Mouse (Mus musculus): ENCODE measurements around the gene Asb15. TPM values are rescaled to one million over a fixed set of nuclear protein-coding genes. Genes with fewer than 3 reads are reported as not detected.

Asb15 gene
- not detected in 2 replicates for polyA plus RNA-seq (2014; fragmentation: Nextera tagmentation; extraction: Ambion mirVana)

DNA sequence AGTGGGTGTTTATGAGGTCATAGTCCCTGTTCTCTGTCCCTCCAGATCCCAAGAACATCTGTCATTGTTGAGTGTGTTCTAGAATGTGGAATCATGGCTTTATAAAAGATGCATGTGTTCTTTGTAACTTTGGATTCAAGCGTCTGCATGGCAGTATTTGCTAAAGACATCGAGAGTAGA lies at the start of gene Asb15:
Gene Asb15, plus strand, starts transcription at position 81 of the 180 bp plus-strand sequence.
- H3K27me3 ChIP-seq (replicated peaks; ENCODE audit: control insufficient read depth, insufficient read depth, low read length) = no peaks in the 10 kb centered on the region
- ATAC-seq (replicated peaks; ENCODE audit: low FRiP score, low TSS enrichment, low read depth) (no peak), DNase-seq (ENCODE audit: low spot score) (no peak)
- H3K4me1 ChIP-seq (replicated peaks; ENCODE audit: control insufficient read depth, insufficient read depth, low read length) = peaks cover 19% of the 10 kb centered on the region; the same call in 1 of the 2 replicates
- peak within 1 kb of the TSS; percentile 54; the same call in 1 of the 2 replicates for H3K27ac ChIP-seq (ENCODE audit: low read depth)
- H3K4me3 ChIP-seq (ENCODE audit: low read depth, low read length) = peak within 1 kb of the TSS; percentile 95
- H3K9me3 ChIP-seq (ENCODE audit: control insufficient read depth, low read length) = no peaks in the 10 kb centered on the region
- H3K36me3 ChIP-seq (ENCODE audit: control insufficient read depth, insufficient read depth, low read length) = peaks cover 13% of the 10 kb centered on the region; the same call in 1 of the 2 replicates
- peak within 1 kb of the TSS; percentile 61 for H3K4me2 ChIP-seq (ENCODE audit: low read length)
- 46% methylated on average over 2 of the region's 2 CpGs for WGBS
- peak within 1 kb of the TSS; percentile 71 for H3K9ac ChIP-seq (ENCODE audit: low read length)

DNA sequence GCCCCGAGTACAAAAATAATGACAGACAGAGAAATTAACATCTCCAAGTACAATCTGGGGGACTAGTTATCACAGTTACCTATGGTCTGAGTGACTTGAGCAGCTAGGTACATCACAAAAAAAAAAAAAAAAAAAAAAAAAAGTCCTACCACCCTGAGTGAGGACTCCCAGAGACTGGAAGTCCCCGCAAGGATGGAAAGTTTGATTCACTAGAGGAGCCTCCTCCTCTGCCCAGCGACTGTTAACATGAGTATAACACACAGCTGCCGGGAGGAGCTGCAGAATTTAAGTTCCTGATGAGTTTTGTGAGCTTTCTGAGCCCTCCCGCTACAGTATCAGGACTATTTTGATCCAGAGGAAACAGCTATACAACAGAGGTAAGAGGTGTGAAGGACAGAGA lies 41.4 kb upstream of the Asb15 start:
- Histone ChIP-seq H3K4me2 (ENCODE audit: low read length) (no peak overlapping the region), H3K27ac (ENCODE audit: low read depth) (no peak overlapping the region), H3K36me3 (ENCODE audit: control insufficient read depth, insufficient read depth, low read length) (no peaks in the 10 kb centered on the region), H3K4me3 (ENCODE audit: low read depth, low read length) (no peak overlapping the region), H3K27me3 (replicated peaks; ENCODE audit: control insufficient read depth, insufficient read depth, low read length) (no peaks in the 10 kb centered on the region), H3K9ac (ENCODE audit: low read length) (no peak overlapping the region), H3K9me3 (ENCODE audit: control insufficient read depth, low read length) (no peaks in the 10 kb centered on the region), H3K4me1 (replicated peaks; ENCODE audit: control insufficient read depth, insufficient read depth, low read length) (no peaks in the 10 kb centered on the region)
- ATAC-seq (replicated peaks; ENCODE audit: low FRiP score, low TSS enrichment, low read depth) = no peak
- no peak for DNase-seq (ENCODE audit: low spot score)
- WGBS = 82% methylated on average over 5 of the region's 5 CpGs

DNA sequence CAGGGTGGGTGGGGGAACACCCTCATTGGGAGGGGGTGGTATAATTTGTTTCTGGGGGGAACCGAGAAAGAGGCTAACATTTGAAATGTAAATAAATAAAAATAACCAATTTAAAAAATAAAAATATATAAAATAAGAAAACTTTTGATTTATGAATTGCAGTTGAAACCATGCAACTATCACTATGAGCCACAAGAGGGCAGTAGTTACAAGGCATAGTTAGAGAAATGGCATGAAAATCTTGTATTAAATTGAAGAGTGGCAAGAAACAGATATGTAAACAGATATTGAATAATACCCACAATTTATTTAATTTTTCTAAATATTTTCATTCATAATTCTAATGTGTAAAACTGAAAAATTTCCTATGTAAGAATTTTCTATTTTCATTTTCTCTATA lies 37.6 kb upstream of the Asb15 start:
- DNase-seq (ENCODE audit: low spot score) = no peak
- Histone ChIP-seq H3K27ac (ENCODE audit: low read depth) (no peak overlapping the region), H3K4me3 (ENCODE audit: low read depth, low read length) (no peak overlapping the region), H3K4me2 (ENCODE audit: low read length) (no peak overlapping the region), H3K9me3 (ENCODE audit: control insufficient read depth, low read length) (no peaks in the 10 kb centered on the region), H3K36me3 (ENCODE audit: control insufficient read depth, insufficient read depth, low read length) (no peaks in the 10 kb centered on the region), H3K4me1 (replicated peaks; ENCODE audit: control insufficient read depth, insufficient read depth, low read length) (no peaks in the 10 kb centered on the region), H3K27me3 (replicated peaks; ENCODE audit: control insufficient read depth, insufficient read depth, low read length) (no peaks in the 10 kb centered on the region), H3K9ac (ENCODE audit: low read length) (no peak overlapping the region)
- WGBS = 10% methylated on average over 1 of the region's 1 CpGs
- ATAC-seq (replicated peaks; ENCODE audit: low FRiP score, low TSS enrichment, low read depth) = no peak

DNA sequence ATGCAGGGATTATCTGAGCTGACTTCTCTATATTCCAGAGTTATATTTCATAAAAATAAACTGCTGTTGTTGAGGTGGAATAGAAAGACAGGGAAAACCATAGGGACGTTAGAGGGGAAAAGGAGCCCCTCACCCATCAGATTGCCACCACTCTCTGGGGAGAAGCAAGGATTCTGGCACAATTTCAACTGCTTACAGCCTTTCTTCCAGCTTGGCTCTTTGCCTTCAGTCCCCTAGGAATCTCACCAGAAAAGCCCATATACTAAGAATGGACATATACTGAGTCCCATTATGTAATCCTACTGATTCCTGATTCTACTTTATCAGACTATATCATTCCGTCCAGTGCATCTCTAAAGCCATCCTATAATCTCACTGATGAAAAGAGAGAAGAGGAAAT lies 23.8 kb upstream of the Asb15 start:
- H3K4me3 ChIP-seq (ENCODE audit: low read depth, low read length) = no peak overlapping the region
- no peaks in the 10 kb centered on the region for H3K27me3 ChIP-seq (replicated peaks; ENCODE audit: control insufficient read depth, insufficient read depth, low read length)
- no peaks in the 10 kb centered on the region for H3K4me1 ChIP-seq (replicated peaks; ENCODE audit: control insufficient read depth, insufficient read depth, low read length)
- WGBS = 74% methylated on average over 2 of the region's 2 CpGs
- ATAC-seq (replicated peaks; ENCODE audit: low FRiP score, low TSS enrichment, low read depth) (no peak), DNase-seq (ENCODE audit: low spot score) (no peak)
- H3K27ac ChIP-seq (ENCODE audit: low read depth) = no peak overlapping the region
- H3K4me2 ChIP-seq (ENCODE audit: low read length) = no peak overlapping the region
- no peak overlapping the region for H3K9ac ChIP-seq (ENCODE audit: low read length)
- no peaks in the 10 kb centered on the region for H3K9me3 ChIP-seq (ENCODE audit: control insufficient read depth, low read length)
- H3K36me3 ChIP-seq (ENCODE audit: control insufficient read depth, insufficient read depth, low read length) = no peaks in the 10 kb centered on the region

DNA sequence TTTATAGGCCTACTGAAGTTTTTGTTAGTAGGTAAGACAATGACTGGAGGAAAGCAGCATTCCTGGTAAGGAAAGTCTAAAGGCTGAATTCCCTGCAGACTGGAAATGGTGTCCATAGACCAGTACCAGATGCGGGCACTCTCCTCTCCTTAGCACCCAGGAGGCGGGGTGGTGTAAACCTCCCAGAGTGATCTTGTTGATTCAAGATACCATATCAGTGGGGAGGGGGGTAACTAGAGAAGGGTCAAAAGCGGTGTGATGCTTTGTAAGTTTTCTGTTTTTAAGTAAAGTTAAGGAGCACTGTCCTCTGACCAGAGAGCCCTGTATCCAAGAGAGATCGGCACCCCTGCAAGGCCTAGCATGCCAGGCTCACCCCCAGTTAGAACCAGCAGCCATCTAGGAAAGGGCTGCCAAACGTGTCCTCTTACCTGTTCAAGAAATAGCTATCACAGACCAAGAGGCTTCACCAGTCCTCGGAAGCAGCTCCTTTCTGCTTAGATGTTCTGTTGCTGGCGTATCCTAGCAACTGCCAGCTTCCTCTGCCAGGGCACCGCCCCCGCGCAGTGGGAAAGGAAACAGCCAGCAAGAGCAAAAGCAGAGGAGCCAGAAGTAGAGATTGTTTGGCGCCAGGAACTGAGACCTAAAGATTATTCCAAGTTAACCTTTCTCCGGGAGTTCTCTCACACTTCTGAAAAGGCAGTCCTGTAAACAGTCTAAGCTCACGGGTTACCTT lies 13.2 kb upstream of the Asb15 start, which contains the start of gene Iqub:
Gene Iqub, minus strand, starts transcription at position 516 of the 733 bp plus-strand sequence.
- peak; percentile 61 for DNase-seq (ENCODE audit: low spot score)
- Histone ChIP-seq H3K36me3 (ENCODE audit: control insufficient read depth, insufficient read depth, low read length) (peaks cover 17% of the 10 kb centered on the region), H3K9me3 (ENCODE audit: control insufficient read depth, low read length) (no peaks in the 10 kb centered on the region), H3K4me2 (ENCODE audit: low read length) (peak within 1 kb of the TSS; percentile 3), H3K27me3 (replicated peaks; ENCODE audit: control insufficient read depth, insufficient read depth, low read length) (no peaks in the 10 kb centered on the region), H3K27ac (ENCODE audit: low read depth) (no peak within 1 kb of the TSS), H3K4me3 (ENCODE audit: low read depth, low read length) (no peak within 1 kb of the TSS), H3K9ac (ENCODE audit: low read length) (no peak within 1 kb of the TSS), H3K4me1 (replicated peaks; ENCODE audit: control insufficient read depth, insufficient read depth, low read length) (no peaks in the 10 kb centered on the region)
- 24% methylated on average over 13 of the region's 13 CpGs for WGBS
- peak; percentile 64 for ATAC-seq (replicated peaks; ENCODE audit: low FRiP score, low TSS enrichment, low read depth)

DNA sequence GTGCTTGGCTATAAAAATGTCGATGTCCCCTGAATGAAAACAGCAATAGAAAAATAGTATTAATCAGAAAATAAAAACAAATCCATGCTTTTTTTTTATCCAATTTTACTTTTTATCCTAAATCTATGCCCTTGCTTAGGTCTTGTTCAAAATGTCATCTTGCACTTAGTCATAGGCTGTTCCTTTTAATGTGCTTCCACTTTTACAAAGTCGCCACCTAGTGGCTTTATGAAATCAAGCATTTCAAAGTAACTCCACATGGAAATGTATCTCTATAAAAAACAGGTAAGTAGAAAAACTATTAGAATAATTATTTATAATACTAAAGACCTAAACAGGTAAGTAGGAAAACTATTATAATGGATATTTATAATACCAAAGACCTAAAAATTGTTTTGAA lies 11.7 kb upstream of the Asb15 start:
- H3K4me2 ChIP-seq (ENCODE audit: low read length) = no peak overlapping the region
- H3K4me3 ChIP-seq (ENCODE audit: low read depth, low read length) = no peak overlapping the region
- ATAC-seq (replicated peaks; ENCODE audit: low FRiP score, low TSS enrichment, low read depth) (peak; percentile 68; the same call in 1 of the 2 replicates), DNase-seq (ENCODE audit: low spot score) (no peak)
- H3K27me3 ChIP-seq (replicated peaks; ENCODE audit: control insufficient read depth, insufficient read depth, low read length) = no peaks in the 10 kb centered on the region
- H3K27ac ChIP-seq (ENCODE audit: low read depth) = no peak overlapping the region
- H3K36me3 ChIP-seq (ENCODE audit: control insufficient read depth, insufficient read depth, low read length) = peaks cover 27% of the 10 kb centered on the region
- H3K9ac ChIP-seq (ENCODE audit: low read length) = no peak overlapping the region
- WGBS = 44% methylated on average over 2 of the region's 2 CpGs
- no peaks in the 10 kb centered on the region for H3K4me1 ChIP-seq (replicated peaks; ENCODE audit: control insufficient read depth, insufficient read depth, low read length)
- no peaks in the 10 kb centered on the region for H3K9me3 ChIP-seq (ENCODE audit: control insufficient read depth, low read length)

DNA sequence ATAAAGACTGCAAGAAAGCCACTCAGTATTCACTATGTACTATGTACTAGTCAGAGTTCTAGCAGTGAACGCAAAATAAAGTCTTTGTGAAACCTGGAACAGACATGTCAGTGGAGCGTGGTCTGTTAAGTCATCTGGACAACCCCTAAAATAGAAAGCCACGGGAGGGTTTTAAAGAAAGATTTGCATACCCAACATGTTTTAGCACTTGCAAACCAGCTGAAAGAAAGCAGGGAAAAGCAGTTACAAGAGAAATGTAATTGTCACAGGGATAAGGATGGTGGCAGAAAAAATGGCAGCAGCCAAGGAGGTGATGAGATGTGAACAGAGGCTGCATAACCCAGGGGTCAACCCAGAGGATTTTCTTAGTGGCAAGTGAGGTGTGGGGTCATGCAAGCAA lies 2.2 kb upstream of the Asb15 start:
- peaks cover 15% of the 10 kb centered on the region; the same call in 1 of the 2 replicates for H3K4me1 ChIP-seq (replicated peaks; ENCODE audit: control insufficient read depth, insufficient read depth, low read length)
- H3K4me3 ChIP-seq (ENCODE audit: low read depth, low read length) = no peak overlapping the region
- H3K9ac ChIP-seq (ENCODE audit: low read length) = no peak overlapping the region
- H3K27me3 ChIP-seq (replicated peaks; ENCODE audit: control insufficient read depth, insufficient read depth, low read length) = no peaks in the 10 kb centered on the region
- peaks cover 30% of the 10 kb centered on the region for H3K36me3 ChIP-seq (ENCODE audit: control insufficient read depth, insufficient read depth, low read length)
- no peaks in the 10 kb centered on the region for H3K9me3 ChIP-seq (ENCODE audit: control insufficient read depth, low read length)
- H3K4me2 ChIP-seq (ENCODE audit: low read length) = no peak overlapping the region
- ATAC-seq (replicated peaks; ENCODE audit: low FRiP score, low TSS enrichment, low read depth) = no peak
- no peak for DNase-seq (ENCODE audit: low spot score)
- H3K27ac ChIP-seq (ENCODE audit: low read depth) = no peak overlapping the region
- 94% methylated on average over 3 of the region's 3 CpGs for WGBS

DNA sequence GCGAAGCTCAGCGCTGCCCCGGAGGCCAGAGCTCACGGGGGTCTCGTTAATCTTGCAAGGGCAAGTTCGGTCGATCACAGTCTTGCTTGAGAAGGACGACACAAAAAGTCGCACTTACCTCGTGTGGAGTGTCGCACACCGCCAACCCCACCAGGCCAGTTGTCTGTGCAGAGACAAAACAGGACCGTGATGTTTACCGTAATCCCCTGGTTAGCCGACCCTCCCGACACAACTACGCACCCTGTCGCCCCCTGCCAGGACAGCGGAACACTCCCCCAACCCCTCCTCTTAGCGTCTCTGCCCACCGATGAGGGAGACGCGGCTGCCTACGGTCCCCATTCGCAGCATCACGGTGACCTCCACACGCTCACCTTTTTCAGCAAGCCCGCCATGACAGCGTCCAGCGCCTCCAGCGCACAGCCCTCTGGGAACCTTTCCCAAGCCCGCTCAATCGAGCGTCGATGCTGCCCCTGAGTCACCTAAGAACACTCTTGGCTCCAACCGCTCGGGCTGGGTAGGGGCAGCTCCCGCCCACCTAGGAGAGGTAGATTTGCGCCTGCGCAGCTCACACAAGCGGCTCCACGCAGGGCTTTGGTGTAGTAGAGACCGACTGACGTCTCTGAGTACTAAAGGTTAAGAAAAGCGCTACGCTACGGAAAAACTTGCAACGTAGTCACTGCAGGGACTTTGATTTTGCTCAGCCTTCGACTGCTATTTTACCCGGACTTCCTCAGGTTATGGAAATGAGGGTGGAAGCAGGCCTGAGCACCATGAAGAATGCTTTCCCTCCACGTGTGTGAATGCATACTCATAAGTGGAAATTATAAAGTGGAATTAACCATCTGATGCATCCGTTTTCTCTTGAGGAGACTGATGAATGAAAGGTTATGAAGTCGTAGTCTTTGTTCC lies 535 bp upstream of the Asb15 start, which contains the start of gene Ndufa5:
Gene Ndufa5, minus strand, starts transcription at position 859 of the 909 bp plus-strand sequence.
- Histone ChIP-seq H3K9ac (ENCODE audit: low read length) (peak within 1 kb of the TSS; percentile 71), H3K27ac (ENCODE audit: low read depth) (peak within 1 kb of the TSS; percentile 54; the same call in 1 of the 2 replicates), H3K4me2 (ENCODE audit: low read length) (peak within 1 kb of the TSS; percentile 61), H3K9me3 (ENCODE audit: control insufficient read depth, low read length) (no peaks in the 10 kb centered on the region), H3K4me1 (replicated peaks; ENCODE audit: control insufficient read depth, insufficient read depth, low read length) (peaks cover 19% of the 10 kb centered on the region; the same call in 1 of the 2 replicates), H3K4me3 (ENCODE audit: low read depth, low read length) (peak within 1 kb of the TSS; percentile 95), H3K36me3 (ENCODE audit: control insufficient read depth, insufficient read depth, low read length) (peaks cover 15% of the 10 kb centered on the region; the same call in 1 of the 2 replicates), H3K27me3 (replicated peaks; ENCODE audit: control insufficient read depth, insufficient read depth, low read length) (no peaks in the 10 kb centered on the region)
- WGBS = under 1% methylated on average over 53 of the region's 53 CpGs
- DNase-seq (ENCODE audit: low spot score) (peak; percentile 89), ATAC-seq (replicated peaks; ENCODE audit: low FRiP score, low TSS enrichment, low read depth) (peak; percentile 97)
